Mouse (Mus musculus): ENCODE results near the gene Pgls.

DNA sequence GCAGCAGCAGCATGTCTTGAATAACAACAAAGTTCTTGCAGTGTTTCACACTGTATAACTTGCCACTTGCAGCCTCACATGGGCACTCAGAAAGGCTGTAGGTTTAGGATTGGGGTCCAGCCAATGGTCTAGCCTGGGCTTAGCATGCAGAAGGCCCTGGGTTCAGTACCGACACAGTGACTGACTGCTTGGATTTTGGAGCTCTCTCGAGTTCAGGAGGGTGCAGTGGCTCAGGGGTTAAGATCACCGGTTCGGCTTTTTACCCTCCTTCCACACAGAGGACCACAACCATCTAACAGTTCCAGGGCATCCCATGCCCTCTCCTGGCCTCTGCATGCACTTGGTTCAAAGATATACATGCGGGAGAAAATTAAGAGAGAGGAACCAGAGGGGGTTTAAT lies 959 bp upstream of the Pgls start:
- TF ChIP-seq CTCF (IDR thresholded peaks at IDR 0.05; ENCODE audit: low read depth) (no peak), EP300 (IDR thresholded peaks at IDR 0.05; ENCODE audit: low read depth) (no peak)

All from liver, embryonic 14.5 days (tissue).